ENCODE assay signal across 8 mouse cellular contexts in genomic region chr14:31669161-31669611, GRCm38 (mm10). TPM values are rescaled to one million over a fixed set of nuclear protein-coding genes. Genes with fewer than 3 reads are reported as not detected.
DNase-seq lines count a peak whose midpoint lies in the region; ATAC-seq and TF ChIP-seq lines count a peak whose summit lies in the region.

No protein-coding gene starts in this region.

- TF ChIP-seq CTCF in MEL (IDR thresholded peaks at IDR 0.05 in 2 of 3, conservative IDR thresholded peaks at IDR 0.05 in 1 of 3; ENCODE audit: control insufficient read depth in 1 of 3, insufficient read depth in 1 of 3, low read depth in 2 of 3, low read length in 3 of 3, poor library complexity in 1 of 3, severe bottlenecking in 1 of 3), result no peak
- no peak for TF ChIP-seq CTCF in forebrain, postnatal 0 days (IDR thresholded peaks at IDR 0.05; ENCODE audit: low read depth)
- no peak for TF ChIP-seq CTCF in small intestine, adult 2 months (IDR thresholded peaks at IDR 0.05; ENCODE audit: extremely low read depth, insufficient read length, insufficient replicate concordance, low read depth, low read length)

- no peak overlapping the region for H3K4me2 ChIP-seq in forebrain, postnatal 0 days (ENCODE audit: low read depth)

- H3K27ac ChIP-seq in MEL (ENCODE audit: control insufficient read depth, low read depth, low read length), result peak overlapping the region; percentile 44; the same call in 1 of the 2 replicates
- H3K27ac ChIP-seq in forebrain, postnatal 0 days (ENCODE audit: low read depth, low read length), result peak overlapping the region; percentile 64
- H3K27ac ChIP-seq in hindbrain, embryonic 10.5 days, result peak overlapping the region; percentile 78
- H3K27ac ChIP-seq in small intestine, adult 2 months (ENCODE audit: insufficient read depth, low read depth, low read length), result peak overlapping the region; percentile 84

- TF ChIP-seq POLR2A in MEL (IDR thresholded peaks at IDR 0.05; ENCODE audit: control insufficient read depth in 1 of 2, insufficient read depth in 1 of 2, low read depth in 1 of 2, low read length in 2 of 2, poor library complexity in 1 of 2), result no peak
- no peak for TF ChIP-seq POLR2A in small intestine, adult 2 months (IDR thresholded peaks at IDR 0.05; ENCODE audit: low read depth, low read length)

- no peak overlapping the region; the same call in 1 of the 2 replicates for H3K9ac ChIP-seq in MEL (ENCODE audit: control insufficient read depth, low read depth, low read length, poor library complexity, severe bottlenecking)
- no peak overlapping the region for H3K9ac ChIP-seq in forebrain, postnatal 0 days

- H3K9me3 ChIP-seq in MEL (replicated peaks; ENCODE audit: insufficient read depth, low read length), result no peaks in the 10 kb centered on the region
- H3K9me3 ChIP-seq in forebrain, postnatal 0 days (ENCODE audit: low read length), result no peaks in the 10 kb centered on the region
- H3K9me3 ChIP-seq in hindbrain, embryonic 10.5 days, result no peaks in the 10 kb centered on the region

- TF ChIP-seq RAD21 in MEL (IDR thresholded peaks at IDR 0.05; ENCODE audit: low read depth, low read length), result no peak

- WGBS in forebrain, postnatal 0 days, result 48% methylated on average over 13 of the region's 13 CpGs
- WGBS in hindbrain, embryonic 10.5 days, result 69% methylated on average over 13 of the region's 13 CpGs
- WGBS in small intestine, adult 2 months, result 24% methylated on average over 13 of the region's 13 CpGs

- ATAC-seq in forebrain, postnatal 0 days, result peak; percentile 42
- ATAC-seq in inflammation-experienced regulatory T-cells, adult 6 months, result no peak

- no peak for TF ChIP-seq EP300 in MEL (IDR thresholded peaks at IDR 0.05; ENCODE audit: low read depth in 1 of 2, low read length in 2 of 2)

- no peaks in the 10 kb centered on the region for H3K79me2 ChIP-seq in MEL (ENCODE audit: control insufficient read depth, insufficient read depth, low read length, poor library complexity)

- DNase-seq in MEL (ENCODE audit: low read depth, low spot score), result no peak
- peak; percentile 83 for DNase-seq in adrenal gland, postnatal 25 days
- no peak for DNase-seq in forebrain, postnatal 0 days
- DNase-seq in hindbrain, embryonic 10.5 days (ENCODE audit: low spot score), result no peak
- peak; percentile 61 to 66 for DNase-seq in layer of hippocampus, postnatal 10 days (ENCODE audit: low spot score in 2 of 2)
- peak; percentile 70 for DNase-seq in lung, postnatal 25 days (ENCODE audit: low spot score)

- no peaks in the 10 kb centered on the region for H3K27me3 ChIP-seq in MEL (ENCODE audit: control insufficient read depth in 1 of 2, insufficient read depth in 2 of 2, low read length in 2 of 2)
- no peaks in the 10 kb centered on the region for H3K27me3 ChIP-seq in forebrain, postnatal 0 days (ENCODE audit: insufficient read depth, low read length)
- no peaks in the 10 kb centered on the region for H3K27me3 ChIP-seq in hindbrain, embryonic 10.5 days (ENCODE audit: insufficient read depth, poor library complexity, severe bottlenecking)
- H3K27me3 ChIP-seq in small intestine, adult 2 months (ENCODE audit: control insufficient read depth, insufficient read depth, low read length), result no peaks in the 10 kb centered on the region

- peaks cover 15 to 28% of the 10 kb centered on the region in 2 experiments for H3K4me1 ChIP-seq in MEL (ENCODE audit: control insufficient read depth in 1 of 2, insufficient read depth in 2 of 2, low read length in 2 of 2)
- H3K4me1 ChIP-seq in forebrain, postnatal 0 days (ENCODE audit: insufficient read depth), result 0 out of 2 replicates have a peak, but pooled peaks cover 9% of the 10 kb centered on the region
- H3K4me1 ChIP-seq in hindbrain, embryonic 10.5 days (replicated peaks), result peaks cover 47% of the 10 kb centered on the region
- H3K4me1 ChIP-seq in small intestine, adult 2 months (ENCODE audit: control insufficient read depth, insufficient read depth, insufficient read length, low read length), result peaks cover 8% of the 10 kb centered on the region

- peaks cover 0 to 21% of the 10 kb centered on the region in 2 experiments; a peak in 3 of 4 replicates for H3K36me3 ChIP-seq in MEL (ENCODE audit: control insufficient read depth in 1 of 2, insufficient read depth in 2 of 2, low read length in 2 of 2)
- H3K36me3 ChIP-seq in forebrain, postnatal 0 days (ENCODE audit: insufficient read depth), result peaks cover 6% of the 10 kb centered on the region
- peaks cover 10% of the 10 kb centered on the region for H3K36me3 ChIP-seq in hindbrain, embryonic 10.5 days
- peaks cover 3% of the 10 kb centered on the region; the same call in 1 of the 2 replicates for H3K36me3 ChIP-seq in small intestine, adult 2 months (ENCODE audit: control insufficient read depth, insufficient read depth, low read length)

- H3K4me3 ChIP-seq in MEL (ENCODE audit: control insufficient read depth in 1 of 2, insufficient read depth in 1 of 2, low read depth in 2 of 2, low read length in 2 of 2), result no peak overlapping the region
- no peak overlapping the region for H3K4me3 ChIP-seq in forebrain, postnatal 0 days (ENCODE audit: low read depth, low read length)
- no peak overlapping the region for H3K4me3 ChIP-seq in hindbrain, embryonic 10.5 days
- H3K4me3 ChIP-seq in small intestine, adult 2 months (ENCODE audit: low read depth, low read length), result peak overlapping the region; percentile 17; the same call in 1 of the 2 replicates

TF ChIP-seq in MEL, 35 proteins besides CTCF, POLR2A, EP300 and RAD21:
- TF ChIP-seq TBP (IDR thresholded peaks at IDR 0.05; ENCODE audit: low read depth, low read length) (no peak), MAZ (IDR thresholded peaks at IDR 0.05; ENCODE audit: low read depth, low read length) (no peak), HCFC1 (IDR thresholded peaks at IDR 0.05; ENCODE audit: low read depth, low read length) (no peak), RCOR1 (IDR thresholded peaks at IDR 0.05; ENCODE audit: low read depth, low read length) (no peak), ZC3H11A (IDR thresholded peaks at IDR 0.05; ENCODE audit: low read depth, low read length) (no peak), ZNF384 (IDR thresholded peaks at IDR 0.05; ENCODE audit: low read depth, low read length) (no peak), POLR2AphosphoS2 (IDR thresholded peaks at IDR 0.05; ENCODE audit: low read length) (no peak), MAX (IDR thresholded peaks at IDR 0.05; ENCODE audit: low read length) (no peak), MYB (IDR thresholded peaks at IDR 0.05; ENCODE audit: low read depth, low read length) (no peak), ELF1 (IDR thresholded peaks at IDR 0.05; ENCODE audit: low read depth, low read length) (no peak), SMC3 (IDR thresholded peaks at IDR 0.05; ENCODE audit: low read depth, low read length) (no peak), MEF2A (IDR thresholded peaks at IDR 0.05; ENCODE audit: extremely low read depth, insufficient replicate concordance, low read depth, low read length, poor library complexity, severe bottlenecking) (no peak), SIN3A (IDR thresholded peaks at IDR 0.05; ENCODE audit: low read length) (no peak), POLR2AphosphoS5 (IDR thresholded peaks at IDR 0.05; ENCODE audit: borderline replicate concordance, low read depth, low read length) (no peak), JUND (IDR thresholded peaks at IDR 0.05; ENCODE audit: low read depth, low read length) (no peak), MXI1 (IDR thresholded peaks at IDR 0.05; ENCODE audit: low read depth, low read length) (no peak), E2F4 (IDR thresholded peaks at IDR 0.05; ENCODE audit: borderline replicate concordance, low read depth, low read length) (no peak)

RNA-seq across cellular contexts. Expression of gene Hacl1, which starts 28.1 kb away (rescaled TPM):
- total RNA-seq in MEL (2012; rRNA removed), result 7.7 and 9.2 TPM in 2 replicates
- 10 to 100 TPM in 1 of 2 experiments, not detected in 1; 13.3 TPM for polyA plus RNA-seq in MEL (2012; ENCODE audit: insufficient read depth in 1 of 2, insufficient read length in 2 of 2, low read depth in 1 of 2, low replicate concordance in 2 of 2, missing spikeins in 1 of 2)
- total RNA-seq in adrenal gland, postnatal 25 days (2021), result 53.2 and 69.0 TPM in 2 replicates
- total RNA-seq in forebrain, postnatal 0 days (2014; rRNA removed), result 6.4 and 7.7 TPM in 2 replicates
- 6.5 and 7.5 TPM in 2 replicates for polyA plus RNA-seq in forebrain, postnatal 0 days (2015; fragmentation: Nextera tagmentation; extraction: Ambion mirVana)
- polyA plus RNA-seq in hindbrain, embryonic 10.5 days (2016; fragmentation: Nextera tagmentation; extraction: Ambion mirVana), result 8.2 and 8.8 TPM in 2 replicates
- 1 to 10 TPM; 8.9 TPM for total RNA-seq in layer of hippocampus, postnatal 10 days (2021)
- 1.7 and 4.3 TPM in 2 replicates for polyA plus RNA-seq in small intestine, adult 2 months (2012; rRNA removed)
- 10 to 100 TPM; 23.5 to 36.6 (median 25.0) TPM for polyA plus RNA-seq in inflammation-experienced regulatory T-cells, adult 6 months (2017; shearing (Covaris generic))

RNA-seq across cellular contexts. Expression of gene Btd, which starts 28.4 kb away (rescaled TPM):
- 7.2 and 8.4 TPM in 2 replicates for total RNA-seq in MEL (2012; rRNA removed)
- 10 to 100 TPM in 1 of 2 experiments, not detected in 1; 12.9 TPM for polyA plus RNA-seq in MEL (2012; ENCODE audit: insufficient read depth in 1 of 2, insufficient read length in 2 of 2, low read depth in 1 of 2, low replicate concordance in 2 of 2, missing spikeins in 1 of 2)
- total RNA-seq in adrenal gland, postnatal 25 days (2021), result 65.9 and 70.8 TPM in 2 replicates
- total RNA-seq in forebrain, postnatal 0 days (2014; rRNA removed), result 21.2 and 22.7 TPM in 2 replicates
- polyA plus RNA-seq in forebrain, postnatal 0 days (2015; fragmentation: Nextera tagmentation; extraction: Ambion mirVana), result 16.4 and 19.5 TPM in 2 replicates
- polyA plus RNA-seq in hindbrain, embryonic 10.5 days (2016; fragmentation: Nextera tagmentation; extraction: Ambion mirVana), result 14.0 and 14.3 TPM in 2 replicates
- total RNA-seq in layer of hippocampus, postnatal 10 days (2021), result 10 to 100 TPM; 11.8 to 11.9 TPM
- polyA plus RNA-seq in small intestine, adult 2 months (2012; rRNA removed), result 10.8 and 26.5 TPM in 2 replicates
- 10 to 100 TPM; 20.3 to 28.6 (median 24.2) TPM for polyA plus RNA-seq in inflammation-experienced regulatory T-cells, adult 6 months (2017; shearing (Covaris generic))

RNA-seq across cellular contexts. Expression of gene Gm49387, which starts 28.5 kb away (rescaled TPM):
- total RNA-seq in MEL (2012; rRNA removed), result not detected in 2 replicates
- under 1 TPM in 1 of 2 experiments, not detected in 1; 0.14 TPM for polyA plus RNA-seq in MEL (2012; ENCODE audit: insufficient read depth in 1 of 2, insufficient read length in 2 of 2, low read depth in 1 of 2, low replicate concordance in 2 of 2, missing spikeins in 1 of 2)
- 0.62 and 1.2 TPM in 2 replicates for total RNA-seq in adrenal gland, postnatal 25 days (2021)
- not detected in 2 replicates for total RNA-seq in forebrain, postnatal 0 days (2014; rRNA removed)
- polyA plus RNA-seq in forebrain, postnatal 0 days (2015; fragmentation: Nextera tagmentation; extraction: Ambion mirVana), result 0.21 and 1.6 TPM in 2 replicates
- polyA plus RNA-seq in hindbrain, embryonic 10.5 days (2016; fragmentation: Nextera tagmentation; extraction: Ambion mirVana), result 0.95 TPM in 1 of 2 replicates, not detected in the other
- total RNA-seq in layer of hippocampus, postnatal 10 days (2021), result not detected
- polyA plus RNA-seq in small intestine, adult 2 months (2012; rRNA removed), result not detected in 2 replicates
- 1 to 10 TPM in 1 of 3 experiments, not detected in 2; 1.5 TPM for polyA plus RNA-seq in inflammation-experienced regulatory T-cells, adult 6 months (2017; shearing (Covaris generic))

Comparison
In these comparisons a context has a peak if more than half of its experiments do, and no peak if none do; other contexts are left out.
1. DNase-seq: peak in adrenal gland, postnatal 25 days (single experiment), layer of hippocampus, postnatal 10 days (2 of 2) and lung, postnatal 25 days (single experiment); none in MEL (single experiment), forebrain, postnatal 0 days (single experiment) and hindbrain, embryonic 10.5 days (single experiment).
2. Peak in every context shown above with its lines, with median percentiles within 50 percentile points of each other: H3K27ac ChIP-seq.